Mouse (Mus musculus) C2C12 (cell line): Measurements from ENCODE around the gene Enho.

Experiments
- CTCF ChIP-seq: IDR thresholded peaks from one replicate; pipeline ENCODE4 v1.5.1; 2011; ENCODE audit not compliant: control insufficient read depth, insufficient read depth, insufficient read length
- FOSL1 ChIP-seq: IDR thresholded peaks from one replicate; pipeline ENCODE4 v1.8.0; 2011; ENCODE audit warnings: mild to moderate bottlenecking, low read length; ENCODE audit not compliant: poor library complexity, insufficient read depth, severe bottlenecking
- MYOD1 ChIP-seq: IDR thresholded peaks from one replicate; pipeline ENCODE4 v1.6.1; 2011; ENCODE audit warnings: low read depth; ENCODE audit not compliant: control insufficient read depth, insufficient read length
- MYOG ChIP-seq: IDR thresholded peaks from one replicate; pipeline ENCODE4 v1.6.1; 2011; ENCODE audit not compliant: control insufficient read depth, insufficient read length; ENCODE audit errors: extremely low read depth
- USF1 ChIP-seq: IDR thresholded peaks from one replicate; pipeline ENCODE4 v1.6.1; 2011; ENCODE audit warnings: low read depth, mild to moderate bottlenecking, control low read depth, moderate library complexity

GRCm38 (mm10) chr4:41672522-41672963, 32.4 kb upstream of the Enho start:
- no peak for TF ChIP-seq CTCF
- TF ChIP-seq MYOD1, result no peak
- no peak for TF ChIP-seq USF1
- TF ChIP-seq MYOG, result no peak
- TF ChIP-seq FOSL1, result no peak
